Mouse (Mus musculus) cerebellum, adult 11-12 months (tissue): ENCODE measurements around the gene 1700023F06Rik.

Experiments
- DNase-seq: peaks from one replicate; pipeline ENCODE4 v3.0.0; 2022

1700023F06Rik gene

GRCm38 (mm10) chr11:103208458-103208857, at the start of gene 1700023F06Rik:
TSS of gene 1700023F06Rik (minus strand) at chr11:103208558.
- DNase-seq: no peak

- DNase-seq: no peak
These were observed 49.7 kb upstream of the 1700023F06Rik start for GRCm38 (mm10) chr11:103257938-103258481.

- DNase-seq: no peak
These were observed 45.2 kb upstream of the 1700023F06Rik start for GRCm38 (mm10) chr11:103253605-103254004.

- no peak for DNase-seq
These were observed 44.0 kb upstream of the 1700023F06Rik start for GRCm38 (mm10) chr11:103252380-103252779.

- DNase-seq: no peak
These were observed 42.0 kb upstream of the 1700023F06Rik start for GRCm38 (mm10) chr11:103250324-103250723.

GRCm38 (mm10) chr11:103249509-103249908, 41.2 kb upstream of the 1700023F06Rik start:
- no peak for DNase-seq

- DNase-seq: no peak
These were observed 40.5 kb upstream of the 1700023F06Rik start for GRCm38 (mm10) chr11:103248837-103249236.

GRCm38 (mm10) chr11:103247504-103248177, 39.3 kb upstream of the 1700023F06Rik start:
- DNase-seq: peak; percentile 61

GRCm38 (mm10) chr11:103246731-103247290, 38.5 kb upstream of the 1700023F06Rik start:
- DNase-seq: no peak

- DNase-seq: no peak
These were observed 37.8 kb upstream of the 1700023F06Rik start for GRCm38 (mm10) chr11:103246081-103246730.

GRCm38 (mm10) chr11:103244856-103245255, 36.5 kb upstream of the 1700023F06Rik start:
- DNase-seq: peak; percentile 65

- DNase-seq: no peak
These were observed 32.4 kb upstream of the 1700023F06Rik start for GRCm38 (mm10) chr11:103240740-103241139.

- no peak for DNase-seq
These were observed 29.4 kb upstream of the 1700023F06Rik start for GRCm38 (mm10) chr11:103237757-103238156.

- DNase-seq: no peak
These were observed 28.5 kb upstream of the 1700023F06Rik start for GRCm38 (mm10) chr11:103236903-103237302.

- DNase-seq: no peak
These were observed 28.1 kb upstream of the 1700023F06Rik start for GRCm38 (mm10) chr11:103236431-103236830.

GRCm38 (mm10) chr11:103235702-103236101, 27.3 kb upstream of the 1700023F06Rik start:
- DNase-seq: no peak

- no peak for DNase-seq
These were observed 26.1 kb upstream of the 1700023F06Rik start for GRCm38 (mm10) chr11:103234447-103234846.

- DNase-seq: peak; percentile 72
These were observed 24.6 kb upstream of the 1700023F06Rik start for GRCm38 (mm10) chr11:103232966-103233365.

GRCm38 (mm10) chr11:103231367-103231766, 23.0 kb upstream of the 1700023F06Rik start:
- no peak for DNase-seq

- DNase-seq: no peak
These were observed 22.3 kb upstream of the 1700023F06Rik start for GRCm38 (mm10) chr11:103230626-103231025.

GRCm38 (mm10) chr11:103229608-103230007, 21.2 kb upstream of the 1700023F06Rik start:
- no peak for DNase-seq

GRCm38 (mm10) chr11:103223951-103224456, 15.6 kb upstream of the 1700023F06Rik start:
- DNase-seq: no peak

GRCm38 (mm10) chr11:103223444-103223843, 15.1 kb upstream of the 1700023F06Rik start:
- no peak for DNase-seq
